Mouse (Mus musculus): ENCODE data around the gene Tsg101. TPM values are rescaled to one million over a fixed set of nuclear protein-coding genes. Genes with fewer than 3 reads are reported as not detected.

Gene Tsg101
- polyA plus RNA-seq, 1 experiment, result 103 TPM

GRCm38 (mm10) chr7:46839446-46839845 is 80.3 kb downstream of the Tsg101 start:
- peaks cover 54% of the 10 kb centered on the region for H3K4me1 ChIP-seq (ENCODE audit: control insufficient read depth, insufficient read depth, insufficient read length, low read length)
- TF ChIP-seq POLR2A (IDR thresholded peaks at IDR 0.05; ENCODE audit: low read depth, low read length), result no peak
- no peaks in the 10 kb centered on the region for H3K27me3 ChIP-seq (ENCODE audit: control insufficient read depth, insufficient read depth, low read length)
- H3K27ac ChIP-seq (ENCODE audit: insufficient read depth, low read depth, low read length), result peak overlapping the region; percentile 99
- H3K36me3 ChIP-seq (ENCODE audit: control insufficient read depth, insufficient read depth, low read length), result no peaks in the 10 kb centered on the region
- 19% methylated on average over 7 of the region's 7 CpGs for WGBS
- H3K4me3 ChIP-seq (ENCODE audit: low read depth, low read length), result no peak overlapping the region

Other genes with a start within 250 kb of the Tsg101 start
- 1.6 and 2.2 TPM in 2 replicates for gene Tph1, start 247.4 kb downstream of the Tsg101 start, polyA plus RNA-seq (2012; rRNA removed)
- 2.1 and 3.5 TPM in 2 replicates for gene Saal1, start 209.3 kb downstream of the Tsg101 start, polyA plus RNA-seq (2012; rRNA removed)
- 0.44 and 4.0 TPM in 2 replicates for gene Saa3, start 204.3 kb downstream of the Tsg101 start, polyA plus RNA-seq (2012; rRNA removed)
- gene Saa4, start 187.4 kb downstream of the Tsg101 start, polyA plus RNA-seq (2012; rRNA removed), result not detected in 2 replicates
- 0.56 TPM in 1 of 2 replicates, not detected in the other for gene Saa1, start 177.0 kb downstream of the Tsg101 start, polyA plus RNA-seq (2012; rRNA removed)
- not detected in 2 replicates for gene Saa2, start 168.2 kb downstream of the Tsg101 start, polyA plus RNA-seq (2012; rRNA removed)
- 14.4 and 22.7 TPM in 2 replicates for gene Hps5, start 123.9 kb downstream of the Tsg101 start, polyA plus RNA-seq (2012; rRNA removed)
- gene Gtf2h1, start 123.9 kb downstream of the Tsg101 start, polyA plus RNA-seq (2012; rRNA removed), result 3.1 and 5.9 TPM in 2 replicates
- gene Ldha, start 78.5 kb downstream of the Tsg101 start, polyA plus RNA-seq (2012; rRNA removed), result 766 and 1,649 TPM in 2 replicates
- not detected in 2 replicates for gene Ldhc, start 58.8 kb downstream of the Tsg101 start, polyA plus RNA-seq (2012; rRNA removed)
- 0.58 and 0.95 TPM in 2 replicates for gene Uevld, start 38.6 kb upstream of the Tsg101 start, polyA plus RNA-seq (2012; rRNA removed)
- not detected in 2 replicates for gene Gm9999, start 63.6 kb upstream of the Tsg101 start, polyA plus RNA-seq (2012; rRNA removed)
- gene Spty2d1, start 88.4 kb upstream of the Tsg101 start, polyA plus RNA-seq (2012; rRNA removed), result 2.2 and 3.6 TPM in 2 replicates
- 41.3 and 385 TPM in 2 replicates for gene Tmem86a, start 130.6 kb upstream of the Tsg101 start, polyA plus RNA-seq (2012; rRNA removed)
- gene Ptpn5, start 213.7 kb upstream of the Tsg101 start, polyA plus RNA-seq (2012; rRNA removed), result 1.1 and 1.5 TPM in 2 replicates

Data from small intestine, adult 2 months (tissue).